Mouse (Mus musculus) heart, postnatal 36 days (tissue): ENCODE data around the gene Klhl36. TPM values are rescaled to one million over a fixed set of nuclear protein-coding genes. Genes with fewer than 3 reads are reported as not detected.
A peak's percentile ranks its signal among the peaks of the same experiment; 100 is the strongest.

Experiments used
- DNase-seq, 2 experiments: peaks; one replicate each; pipeline ENCODE4 v3.0.0; 2021 to 2022
- intact Hi-C: fragments of 180-260 bp; cut with DNase I; formaldehyde crosslinking; loops from one replicate; pipeline ENCODE4 v1.15.1; 2025
- total RNA-seq, 2 experiments: library from RNA; stranded (reverse); gene quantifications; 2 replicates each; pipeline ENCODE4 v1.2.3; 2021

The Klhl36 gene
- total RNA-seq, 2 experiments from 2014 or later, result 2.5 to 2.6 TPM

GRCm38 (mm10) chr8:119869616-119870015 lies 7.5 kb downstream of the Klhl36 start:
- intact Hi-C loops, result no loop called here
- no peak for DNase-seq

- intact Hi-C loops, result no loop called here
These were observed 11.1 kb downstream of the Klhl36 start for GRCm38 (mm10) chr8:119873181-119873580.

GRCm38 (mm10) chr8:119881301-119881700 lies 19.2 kb downstream of the Klhl36 start:
- intact Hi-C loops, result no loop called here
- no peak for DNase-seq

More at GRCm38 (mm10) chr8:119873181-119873580, 11.1 kb downstream of the Klhl36 start:
- DNase-seq, result no peak

- intact Hi-C loops, result no loop called here
These were observed 19.9 kb downstream of the Klhl36 start for GRCm38 (mm10) chr8:119881917-119882316.

GRCm38 (mm10) chr8:119883281-119883680 lies 21.2 kb downstream of the Klhl36 start:
- no peak for DNase-seq
- intact Hi-C loops, result no loop called here

More at GRCm38 (mm10) chr8:119881917-119882316, 19.9 kb downstream of the Klhl36 start:
- DNase-seq, result no peak

GRCm38 (mm10) chr8:119885612-119886011 lies 23.5 kb downstream of the Klhl36 start:
- peak in 1 of 2 experiments; percentile 18 for DNase-seq
- intact Hi-C loops, result loop anchor here (2.0 kb wide), 1 partner anchor 41 kb away; no protein-coding TSS in a partner anchor

- intact Hi-C loops, result loop anchor here (2.0 kb wide), 1 partner anchor 40 kb away; no protein-coding TSS in a partner anchor
- DNase-seq, result peak; percentile 17 to 56
These were observed 25.1 kb downstream of the Klhl36 start for GRCm38 (mm10) chr8:119887130-119887529.

GRCm38 (mm10) chr8:119888012-119888411 lies 25.9 kb downstream of the Klhl36 start:
- DNase-seq, result no peak
- intact Hi-C loops, result loop anchor here (2.0 kb wide), 1 partner anchor 15 kb away; no protein-coding TSS in a partner anchor

GRCm38 (mm10) chr8:119897069-119897468 lies 35.0 kb downstream of the Klhl36 start:
- intact Hi-C loops, result no loop called here
- no peak for DNase-seq

- no peak for DNase-seq
- intact Hi-C loops, result no loop called here
These were observed 35.9 kb downstream of the Klhl36 start for GRCm38 (mm10) chr8:119897933-119898332.

GRCm38 (mm10) chr8:119901349-119901748 lies 39.3 kb downstream of the Klhl36 start:
- no peak for DNase-seq
- intact Hi-C loops, result no loop called here

GRCm38 (mm10) chr8:119901952-119902351 lies 39.9 kb downstream of the Klhl36 start:
- intact Hi-C loops, result loop anchor here (2.0 kb wide), 1 partner anchor 13 kb away; no protein-coding TSS in a partner anchor

GRCm38 (mm10) chr8:119904323-119904911 lies 42.4 kb downstream of the Klhl36 start:
- intact Hi-C loops, result no loop called here
- DNase-seq, result no peak

More at GRCm38 (mm10) chr8:119901952-119902351, 39.9 kb downstream of the Klhl36 start:
- DNase-seq, result no peak

- DNase-seq, result no peak
- intact Hi-C loops, result no loop called here
These were observed 48.0 kb downstream of the Klhl36 start, which contains the start of gene Usp10 for GRCm38 (mm10) chr8:119909944-119910546. Usp10 (plus strand) TSS chr8:119910360.

GRCm38 (mm10) chr8:119910547-119911257 lies 48.6 kb downstream of the Klhl36 start, which contains the start of gene Gm20388:
Gm20388 (plus strand) TSS chr8:119910841.
- intact Hi-C loops, result no loop called here
- peak; percentile 97 for DNase-seq

GRCm38 (mm10) chr8:119911258-119911962 lies 49.3 kb downstream of the Klhl36 start:
- intact Hi-C loops, result no loop called here
- DNase-seq, result no peak

GRCm38 (mm10) chr8:119912643-119913042 lies 50.6 kb downstream of the Klhl36 start:
- intact Hi-C loops, result no loop called here

GRCm38 (mm10) chr8:119913181-119913580 lies 51.1 kb downstream of the Klhl36 start:
- intact Hi-C loops, result no loop called here
- no peak for DNase-seq

More at GRCm38 (mm10) chr8:119912643-119913042, 50.6 kb downstream of the Klhl36 start:
- DNase-seq, result no peak

GRCm38 (mm10) chr8:119914161-119914560 lies 52.1 kb downstream of the Klhl36 start:
- DNase-seq, result no peak
- intact Hi-C loops, result no loop called here

- DNase-seq, result no peak
- intact Hi-C loops, result no loop called here
These were observed 53.2 kb downstream of the Klhl36 start for GRCm38 (mm10) chr8:119915298-119915697.
